Mouse (Mus musculus) megakaryocyte, adult 5-6 weeks (primary cell): ENCODE data around the gene Fignl1. TPM values are rescaled to one million over a fixed set of nuclear protein-coding genes. Genes with fewer than 3 reads are reported as not detected.

Experiments used
- ATAC-seq: 2 replicates; pipeline ENCODE4 v1.8.0; 2016; ENCODE audit warnings: mild to moderate bottlenecking, inconsistent platforms; ENCODE audit not compliant: poor library complexity, severe bottlenecking
- total RNA-seq, 2 experiments: library from RNA; stranded (forward) in 1 of 2; stranded (reverse) in 1 of 2; fragments of 153-499, 151-499 nt in 1 of 2; fragments of 221-1000, 200-1000 nt in 1 of 2; gene quantifications; 2 replicates each; pipeline versions ENCODE4 v1.2.3 to v1.2.4; 2015 to 2017

The Fignl1 gene
- total RNA-seq, 2 experiments from 2014 or later = 45.4 to 65.6 TPM

- ATAC-seq = no peak
Observed at GRCm38 (mm10) chr11:11833100-11833499, 24.3 kb upstream of the Fignl1 start.

DNA sequence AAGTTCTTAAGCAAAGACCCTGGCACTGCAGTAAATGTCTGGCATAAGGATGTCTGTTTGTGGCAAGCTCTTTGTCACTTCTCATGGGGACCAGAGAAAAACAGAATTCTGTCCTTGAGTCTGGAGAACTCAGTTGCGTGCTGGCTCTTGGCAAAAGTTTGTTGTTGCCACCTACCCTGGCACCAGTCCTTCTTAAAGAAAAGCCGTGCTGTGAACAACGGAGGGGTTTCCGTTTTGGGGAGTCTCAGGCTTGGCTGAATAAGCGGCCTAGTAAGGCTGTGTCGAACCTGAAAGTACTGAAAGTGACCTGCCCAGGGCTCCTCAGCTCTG is 24.0 kb upstream of the Fignl1 start:
- no peak for ATAC-seq

GRCm38 (mm10) chr11:11831940-11832754 is 23.4 kb upstream of the Fignl1 start:
- no peak for ATAC-seq

DNA sequence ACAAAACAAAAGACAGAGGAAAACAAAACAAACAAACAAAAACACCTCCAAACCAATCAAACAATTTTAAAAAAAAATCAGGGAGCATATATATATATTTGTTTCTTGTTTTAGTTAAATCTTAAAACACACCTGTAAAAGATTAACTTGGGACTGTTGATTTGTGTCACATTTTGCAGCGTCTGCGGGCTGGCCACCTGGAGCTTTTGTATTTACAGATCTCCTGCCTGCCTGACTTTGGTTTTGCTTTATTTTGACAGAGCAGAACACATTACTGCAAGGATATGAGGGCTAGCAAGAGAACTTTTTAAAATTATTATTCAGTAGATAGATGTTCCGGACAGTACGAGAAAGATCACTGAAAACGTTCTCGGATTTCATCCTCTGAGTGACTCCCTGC is 22.8 kb upstream of the Fignl1 start:
- no peak for ATAC-seq

GRCm38 (mm10) chr11:11830884-11831495 is 22.2 kb upstream of the Fignl1 start:
- no peak for ATAC-seq

DNA sequence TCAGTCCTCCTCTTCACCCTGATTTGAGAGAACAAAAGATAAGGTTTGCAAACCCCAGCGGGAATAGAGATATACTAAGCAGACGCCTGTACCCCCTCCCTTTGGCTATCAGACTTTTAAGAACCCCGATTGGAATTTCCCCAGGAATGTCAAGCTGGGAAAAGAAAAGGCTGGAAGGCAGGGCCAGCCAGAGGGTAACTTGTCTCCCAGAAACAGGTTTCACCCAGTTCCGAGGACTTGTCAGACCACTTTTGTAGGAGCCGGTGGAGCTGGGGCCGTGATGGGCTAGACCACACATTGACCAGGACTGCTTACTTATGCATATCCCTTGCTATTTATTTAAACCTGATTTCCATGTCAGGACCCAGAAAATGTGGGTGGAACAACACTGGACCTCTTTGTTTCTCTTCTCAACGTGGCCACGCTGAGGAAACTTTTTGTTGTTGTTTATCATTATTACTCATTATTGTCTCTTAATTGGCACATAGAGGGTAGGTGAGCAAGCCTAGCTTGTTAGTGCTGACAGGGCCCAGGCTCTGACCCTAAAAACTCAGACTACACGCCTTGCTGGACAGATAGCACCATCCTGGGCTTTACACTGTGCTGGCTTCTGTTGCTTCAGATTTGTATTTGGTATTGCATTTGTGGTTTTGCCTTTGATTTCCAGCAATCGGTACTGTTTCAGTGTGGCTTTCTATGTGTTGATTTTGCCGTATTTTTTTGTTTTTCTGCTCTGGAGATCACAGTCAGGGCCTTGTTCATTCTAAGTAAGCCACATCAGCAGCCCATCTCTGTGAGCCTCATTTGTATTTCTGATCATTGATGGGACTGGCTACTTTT is 20.6 kb upstream of the Fignl1 start:
- ATAC-seq = no peak

- ATAC-seq = no peak
Observed at GRCm38 (mm10) chr11:11828761-11829160, 20.0 kb upstream of the Fignl1 start.

DNA sequence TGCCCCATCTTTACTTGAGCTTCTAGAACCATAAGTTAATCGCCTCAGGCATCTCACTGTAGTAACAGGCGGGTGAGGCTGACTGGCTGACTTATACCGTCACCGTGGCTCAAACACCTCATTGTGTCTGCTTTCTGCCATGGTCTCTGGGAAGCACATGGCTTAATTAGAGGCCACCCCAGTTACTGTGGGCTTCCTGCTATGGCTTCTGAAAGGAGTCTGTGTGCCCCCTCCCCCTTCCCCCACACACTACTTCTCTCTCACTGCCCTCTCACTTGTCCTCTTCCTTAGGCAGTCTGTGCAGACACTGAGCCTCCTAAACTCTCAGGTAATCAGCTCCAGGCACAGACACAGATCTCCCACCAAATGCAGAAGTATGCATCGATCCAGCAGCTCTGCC is 19.5 kb upstream of the Fignl1 start:
- ATAC-seq = no peak

- no peak for ATAC-seq
Observed at GRCm38 (mm10) chr11:11826475-11826874, 17.7 kb upstream of the Fignl1 start.

DNA sequence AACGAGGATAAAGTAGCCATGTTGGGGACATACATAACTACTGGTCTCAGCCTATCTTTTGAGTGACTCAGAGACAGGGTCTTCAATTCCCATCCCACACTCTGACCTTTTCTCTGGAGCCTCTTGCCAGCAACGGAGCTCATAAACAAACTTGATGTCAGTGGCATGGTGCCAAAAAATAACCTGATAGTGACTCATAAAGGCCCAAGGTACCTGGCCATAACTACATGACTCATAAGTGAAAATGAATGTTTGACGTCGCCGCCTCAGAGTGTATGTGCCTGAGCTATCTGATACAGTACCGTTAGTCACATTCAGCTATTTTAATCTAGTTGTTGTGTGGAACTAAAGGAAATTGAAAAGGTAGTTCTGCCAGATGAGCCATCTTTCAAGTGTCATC is 16.9 kb upstream of the Fignl1 start:
- ATAC-seq = no peak

DNA sequence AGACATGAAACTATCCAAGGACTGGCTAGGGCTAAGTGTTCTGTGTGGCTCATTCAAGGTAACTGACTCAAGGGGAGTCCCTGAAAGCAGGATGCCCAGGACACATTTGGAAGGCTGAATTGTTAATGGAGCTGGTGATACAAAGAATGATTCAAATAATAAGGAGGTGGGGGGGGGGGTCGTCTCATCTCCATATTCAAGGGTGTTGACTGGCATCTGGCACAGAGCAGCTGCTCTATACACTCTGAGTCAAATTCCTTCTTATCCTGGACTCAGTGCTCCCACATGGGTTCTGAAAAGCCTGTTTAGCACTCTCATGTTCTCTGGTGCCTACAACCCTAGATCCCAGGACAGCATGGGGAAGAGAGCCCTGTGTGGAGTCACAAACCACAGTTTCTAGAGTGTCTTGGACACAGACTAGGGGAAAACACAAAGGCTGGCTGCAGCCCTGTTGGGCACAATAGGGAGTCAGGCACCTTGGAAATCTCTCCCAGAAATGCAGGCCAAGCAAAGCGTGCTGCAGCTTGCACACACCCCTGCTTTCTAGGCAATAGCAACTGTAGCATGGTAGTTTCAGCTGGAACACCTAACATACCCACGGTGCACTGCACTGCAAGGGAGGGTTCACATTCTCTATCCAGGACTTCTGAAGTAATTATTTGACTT is 16.3 kb upstream of the Fignl1 start:
- no peak for ATAC-seq

GRCm38 (mm10) chr11:11823980-11824911 is 15.5 kb upstream of the Fignl1 start:
- ATAC-seq = no peak

GRCm38 (mm10) chr11:11822181-11823095 is 13.7 kb upstream of the Fignl1 start:
- ATAC-seq = no peak

DNA sequence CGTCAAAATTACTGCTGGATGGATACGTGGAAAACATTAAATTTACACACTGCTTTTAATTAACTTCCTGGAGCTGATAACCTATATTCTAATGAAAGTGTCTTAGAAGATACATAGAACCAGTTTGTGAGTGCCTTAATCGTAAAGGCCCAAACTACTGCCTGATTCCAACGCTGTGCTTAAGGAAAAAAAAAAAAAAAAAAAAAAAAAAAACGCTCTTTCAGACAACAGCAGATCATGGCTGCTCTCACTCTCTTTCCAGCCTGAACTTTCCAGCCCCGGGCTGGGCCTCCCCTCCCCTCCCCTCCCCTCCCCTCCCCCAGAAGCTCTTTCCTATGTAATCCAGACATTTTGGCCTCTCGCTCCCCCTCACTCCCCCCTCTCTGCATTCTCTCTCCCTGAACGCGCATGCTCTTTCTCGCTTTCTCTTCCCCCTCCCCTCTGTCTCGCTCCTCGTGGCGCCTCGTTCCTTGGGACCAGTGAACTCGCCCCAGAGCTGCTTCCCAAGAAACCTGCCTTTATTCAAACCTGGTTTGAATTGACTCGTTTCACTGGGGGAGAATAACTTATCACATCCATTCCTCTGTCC is 12.7 kb upstream of the Fignl1 start:
- no peak for ATAC-seq

DNA sequence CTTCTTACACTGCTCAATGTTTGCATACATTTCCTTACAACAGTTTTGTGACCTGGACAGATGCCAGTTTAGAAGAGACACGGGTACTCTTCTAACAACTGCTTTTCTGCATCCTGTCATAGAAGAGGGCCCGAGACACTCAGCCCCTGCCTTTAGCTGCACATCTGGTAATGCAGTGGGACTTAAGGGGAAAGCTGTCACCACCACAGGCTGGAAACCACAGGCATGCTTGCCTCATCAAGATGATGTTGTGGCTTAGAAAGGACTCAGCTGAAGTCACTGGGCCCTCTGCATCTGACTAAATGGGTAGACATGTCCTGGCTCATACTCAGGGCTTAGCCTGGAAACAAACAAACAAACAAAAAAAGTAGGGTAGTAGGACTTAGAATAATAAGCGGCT is 12.0 kb upstream of the Fignl1 start:
- peak; percentile 25; the same call in 1 of the 2 replicates for ATAC-seq

DNA sequence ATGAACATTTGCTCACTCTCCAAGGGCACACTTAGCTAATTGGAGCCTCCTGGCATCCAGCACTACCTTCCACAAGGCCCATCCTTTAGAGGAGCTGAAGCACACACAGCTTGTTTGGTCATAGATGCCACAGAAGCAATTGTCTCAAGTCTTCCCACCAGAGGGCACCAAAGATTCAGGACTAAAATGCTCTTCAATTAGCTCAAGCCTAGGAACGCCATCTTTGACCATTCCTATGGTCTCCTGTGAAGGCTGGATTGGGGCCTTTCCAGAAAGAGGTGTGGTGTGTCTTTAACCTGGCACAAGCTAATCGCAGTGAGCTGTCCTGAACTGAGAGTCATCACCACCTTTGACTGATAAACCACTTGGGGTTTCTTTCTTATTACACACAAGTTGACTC is 11.5 kb upstream of the Fignl1 start:
- ATAC-seq = peak; percentile 90

GRCm38 (mm10) chr11:11819206-11819605 is 10.4 kb upstream of the Fignl1 start:
- ATAC-seq = no peak; the same call in 1 of the 2 replicates

DNA sequence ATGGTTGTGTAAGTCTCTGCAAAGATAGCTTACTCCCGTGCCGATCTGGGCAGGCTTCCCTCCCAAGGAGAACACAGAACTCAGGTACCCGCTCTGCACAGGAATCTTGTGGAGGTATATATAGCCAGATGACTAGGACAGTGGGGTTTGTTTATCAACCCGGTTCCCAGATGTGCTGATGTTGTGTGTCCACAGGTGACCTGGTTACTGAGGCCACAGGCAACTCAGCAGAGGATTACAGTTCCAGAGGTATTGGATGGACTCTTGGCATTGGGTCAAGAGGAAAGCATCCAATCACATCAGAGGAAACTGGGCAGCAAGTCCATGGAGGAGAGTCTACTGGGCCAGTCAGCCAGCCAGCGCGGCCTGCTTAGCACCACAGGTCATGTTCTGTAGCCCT is 10.0 kb upstream of the Fignl1 start:
- ATAC-seq = no peak

DNA sequence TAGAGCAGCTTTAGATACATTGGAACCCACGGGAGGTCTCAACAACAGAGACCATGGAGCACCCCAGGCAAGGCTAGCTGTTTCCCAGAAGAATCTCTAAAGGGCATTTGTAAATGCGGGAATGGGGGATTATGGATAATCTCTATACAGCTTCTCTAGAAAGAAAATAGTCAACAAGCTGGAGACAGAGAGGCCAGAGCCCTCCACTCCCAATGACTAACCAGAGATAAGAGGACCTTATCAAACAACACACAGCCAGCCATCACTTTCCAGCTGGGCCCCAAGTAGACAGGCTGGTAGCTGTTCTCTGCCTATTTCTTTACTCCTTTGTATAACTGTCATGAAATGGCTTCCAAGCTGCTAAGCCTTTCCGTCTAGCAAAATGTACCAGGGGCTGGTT is 7.0 kb upstream of the Fignl1 start:
- ATAC-seq = no peak
